Mouse (Mus musculus) spleen, adult 2 months (tissue): Measurements from ENCODE around the gene Dapp1. TPM values are rescaled to one million over a fixed set of nuclear protein-coding genes. Genes with fewer than 3 reads are reported as not detected.
"Not testable (repeated sequence)": the region's sequence is repeated elsewhere in the genome, so short reads cannot be mapped to it uniquely, and the experiment has no call there.

Experiments
- DNase-seq, 2 experiments: peaks; one replicate each; pipeline versions ENCODE4 v3.0.0 to v3.0.0-alpha.2; 2012 to 2021; ENCODE audit warnings: low spot score in 2 of 2, low read depth in 1 of 2
- H3K27ac ChIP-seq: fragments of 200-500 bp; 2 replicates; pipeline ENCODE4 v1.5.1; 2012; ENCODE audit warnings: low read length, inconsistent platforms; ENCODE audit not compliant: insufficient read depth
- H3K27me3 ChIP-seq: fragments of 200-500 bp; 2 replicates; pipeline ENCODE4 v1.6.1; 2012; ENCODE audit warnings: mild to moderate bottlenecking, moderate library complexity, low read length, inconsistent platforms; ENCODE audit not compliant: control insufficient read depth, insufficient read depth
- H3K36me3 ChIP-seq: fragments of 200-500 bp; 2 replicates; pipeline ENCODE4 v1.6.1; 2012; ENCODE audit warnings: mild to moderate bottlenecking, low read length, inconsistent platforms; ENCODE audit not compliant: control insufficient read depth, insufficient read depth
- H3K4me1 ChIP-seq: fragments of 200-500 bp; 2 replicates; pipeline ENCODE4 v1.6.1; 2011; ENCODE audit warnings: inconsistent platforms; ENCODE audit not compliant: control insufficient read depth, insufficient read depth, insufficient read length
- H3K4me3 ChIP-seq: fragments of 200-500 bp; 2 replicates; pipeline ENCODE4 v1.5.1; 2011; ENCODE audit warnings: mild to moderate bottlenecking, inconsistent platforms; ENCODE audit not compliant: insufficient read depth, insufficient read length; ENCODE audit errors: extremely low read depth
- CTCF ChIP-seq: fragments of 200-500 bp; IDR thresholded peaks from 2 replicates; pipeline ENCODE4 v1.5.1; 2011; ENCODE audit warnings: mild to moderate bottlenecking, inconsistent platforms; ENCODE audit not compliant: insufficient read depth, insufficient read length, insufficient replicate concordance; ENCODE audit errors: extremely low read depth
- POLR2A ChIP-seq: fragments of 200-500 bp; IDR thresholded peaks from 2 replicates; pipeline ENCODE4 v1.6.1; 2011; ENCODE audit warnings: low read depth, low read length, inconsistent platforms
- WGBS: fragments of 180-500 bp; shearing (Covaris S2); methylation state at CpG from one replicate; pipeline ENCODE4 v1.1.7; 2018; 5-methylcytosine and 5-hydroxymethylcytosine counted together
- polyA plus RNA-seq: library from polyadenylated mRNA; depleted of rRNA; stranded (reverse); fragments of >200 nt; gene quantifications from 2 replicates; pipeline ENCODE4 v1.2.3, GENCODE M21; 2012

The Dapp1 gene
- polyA plus RNA-seq, 1 experiment: 11.9 TPM

DNA sequence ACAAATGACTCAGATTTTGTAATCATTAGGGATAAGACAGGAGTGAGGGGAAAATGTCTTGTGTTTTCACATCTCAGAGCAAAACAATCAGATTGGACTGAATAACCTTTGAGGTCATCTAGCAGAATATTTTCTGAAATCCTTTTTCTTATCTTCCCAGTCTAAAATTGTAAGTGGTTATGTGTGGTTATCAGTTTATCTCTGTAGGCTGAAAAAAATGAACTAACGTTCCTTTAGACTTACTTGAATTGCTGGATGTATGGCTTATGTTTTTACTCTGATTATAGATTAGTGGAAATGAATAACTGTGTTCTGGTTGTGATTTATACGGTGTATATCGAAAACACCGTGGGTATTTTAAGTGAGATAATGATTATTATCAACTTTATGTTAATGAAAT is 60.8 kb downstream of the Dapp1 start:
- Histone ChIP-seq H3K4me3 (no peak overlapping the region), H3K4me1 (peaks cover 4% of the 10 kb centered on the region), H3K27me3 (no peaks in the 10 kb centered on the region), H3K36me3 (peaks cover 16% of the 10 kb centered on the region), H3K27ac (no peak overlapping the region)
- DNase-seq: no peak
- TF ChIP-seq POLR2A (no peak), CTCF (no peak)
- 87% methylated on average over 4 of the region's 4 CpGs for WGBS

DNA sequence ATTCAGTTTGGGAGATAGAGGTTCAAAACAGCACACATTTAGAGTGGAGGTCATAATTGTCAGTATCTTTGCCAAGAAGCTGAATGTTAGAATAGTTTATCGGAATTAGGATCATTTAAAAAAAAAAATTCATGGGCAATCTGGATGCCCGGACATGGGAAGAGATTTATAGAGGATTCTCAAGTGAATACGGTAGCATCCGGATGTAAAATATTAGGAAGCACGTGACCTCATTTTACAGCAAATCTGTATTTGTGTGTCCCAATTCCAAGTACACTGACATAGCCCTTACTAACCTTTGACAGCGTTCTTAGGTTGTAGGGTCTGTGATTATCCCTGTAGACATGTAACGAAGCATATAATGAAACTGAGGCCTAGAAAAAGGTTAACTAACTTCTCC is 61.9 kb downstream of the Dapp1 start:
- Histone ChIP-seq H3K4me1 (peaks cover 4% of the 10 kb centered on the region), H3K4me3 (peak overlapping the region; percentile 80; the same call in 1 of the 2 replicates), H3K27me3 (no peaks in the 10 kb centered on the region), H3K36me3 (peaks cover 16% of the 10 kb centered on the region), H3K27ac (no peak overlapping the region)
- TF ChIP-seq POLR2A: no peak
- TF ChIP-seq CTCF: no peak
- WGBS: 90% methylated on average over 7 of the region's 7 CpGs
- no peak for DNase-seq

DNA sequence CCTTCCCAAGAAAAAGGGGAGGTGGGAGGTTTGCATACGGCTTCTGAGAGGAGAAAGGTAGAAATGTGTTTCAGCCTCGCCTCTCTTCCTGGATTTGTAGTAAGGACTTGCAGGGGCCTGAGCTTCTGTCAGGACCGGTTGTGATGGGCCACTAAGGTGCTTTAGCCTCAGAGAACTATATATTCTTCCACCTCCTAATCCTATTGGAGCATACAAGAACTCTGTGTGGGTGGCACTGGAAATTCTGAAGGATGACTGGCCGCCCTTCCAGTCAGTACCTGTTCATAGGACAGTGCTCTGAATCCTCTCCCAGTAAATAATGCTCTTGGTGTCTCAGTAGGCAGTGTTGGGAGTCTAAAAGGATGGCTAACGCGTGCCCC is 62.4 kb downstream of the Dapp1 start:
- no peak for DNase-seq
- peaks cover 16% of the 10 kb centered on the region for H3K36me3 ChIP-seq
- peak overlapping the region; percentile 74; the same call in 1 of the 2 replicates for H3K27ac ChIP-seq
- peak overlapping the region; percentile 80 for H3K4me3 ChIP-seq
- peaks cover 4% of the 10 kb centered on the region for H3K4me1 ChIP-seq
- TF ChIP-seq POLR2A (no peak), CTCF (no peak)
- H3K27me3 ChIP-seq: no peaks in the 10 kb centered on the region
- 23% methylated on average over 6 of the region's 6 CpGs for WGBS

DNA sequence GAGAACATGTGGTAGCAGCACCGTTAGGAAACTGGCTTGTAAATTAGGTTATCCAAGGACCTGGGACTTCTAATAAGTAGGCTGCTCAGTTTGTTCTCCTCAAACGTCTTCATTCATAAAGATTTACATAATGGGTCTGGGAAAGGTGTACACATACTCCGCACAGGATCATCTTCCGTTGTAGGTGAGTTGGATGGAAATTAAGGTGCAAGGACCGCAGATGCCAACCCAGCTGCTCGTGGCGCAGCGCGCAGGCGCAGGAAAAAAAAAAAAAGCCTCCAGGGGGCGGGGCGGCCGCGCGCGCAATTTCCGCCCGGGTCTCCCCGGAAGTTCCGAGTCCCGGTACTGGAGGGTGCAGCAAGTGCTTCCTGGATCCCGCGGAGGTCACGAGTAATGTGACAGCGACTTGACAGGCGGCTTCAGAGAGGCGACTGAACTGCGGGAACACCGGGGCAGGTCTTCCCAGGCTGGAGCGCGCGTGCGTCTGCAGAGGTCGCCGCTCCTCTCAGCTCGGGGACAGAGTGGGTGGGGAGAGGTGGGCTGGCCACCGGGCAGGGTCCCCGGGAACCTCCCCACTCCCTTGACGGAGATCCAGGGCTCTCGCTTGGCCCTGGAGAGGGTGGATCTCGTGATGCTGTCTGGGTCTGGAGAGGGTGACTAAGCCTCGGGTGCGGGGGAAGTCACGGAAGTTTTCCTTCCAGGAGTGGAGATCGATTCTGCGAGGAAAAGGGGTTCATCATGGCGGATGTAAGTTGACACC is 63.0 kb downstream of the Dapp1 start, which contains the start of gene Lamtor3:
TSS of gene Lamtor3 (plus strand) at position 335 of the 760 bp plus-strand sequence.
- peak within 1 kb of the TSS; percentile 74 for H3K27ac ChIP-seq
- H3K27me3 ChIP-seq: no peaks in the 10 kb centered on the region
- peak; percentile 76 to 79 for DNase-seq
- peak within 1 kb of the TSS; percentile 80 for H3K4me3 ChIP-seq
- H3K4me1 ChIP-seq: peaks cover 4% of the 10 kb centered on the region
- under 1% methylated on average over 47 of the region's 47 CpGs for WGBS
- H3K36me3 ChIP-seq: peaks cover 10% of the 10 kb centered on the region
- TF ChIP-seq POLR2A (peak; percentile 39), CTCF (no peak)

DNA sequence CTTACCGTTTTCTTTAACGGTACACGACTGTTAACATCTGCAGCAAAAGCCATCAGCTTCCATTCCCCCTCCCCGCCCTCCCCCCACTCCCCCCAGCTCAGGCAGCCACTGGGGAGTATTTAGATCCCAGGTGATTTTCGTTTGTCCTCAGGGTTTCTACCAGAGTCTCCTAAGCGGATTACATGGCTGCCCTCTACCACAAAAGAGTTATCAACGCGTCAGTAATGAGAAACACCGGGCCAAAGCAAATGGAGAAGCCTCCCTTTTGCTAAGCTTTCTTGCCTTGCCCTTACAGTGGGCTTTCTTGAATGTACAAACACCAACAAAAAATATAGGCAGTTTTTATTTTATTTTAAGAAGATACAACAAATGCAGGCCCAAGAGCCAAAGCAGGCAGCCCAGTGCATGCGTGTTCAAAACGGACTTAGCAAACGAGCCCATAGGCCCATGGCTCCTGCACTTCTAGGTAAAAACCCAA is 63.6 kb downstream of the Dapp1 start:
- no peaks in the 10 kb centered on the region for H3K27me3 ChIP-seq
- 56% methylated on average over 12 of the region's 12 CpGs for WGBS
- peaks cover 4% of the 10 kb centered on the region for H3K4me1 ChIP-seq
- TF ChIP-seq CTCF (no peak), POLR2A (no peak)
- peak overlapping the region; percentile 47 for H3K4me3 ChIP-seq
- peak overlapping the region; percentile 65 for H3K27ac ChIP-seq
- no peak for DNase-seq
- peaks cover 10% of the 10 kb centered on the region for H3K36me3 ChIP-seq

DNA sequence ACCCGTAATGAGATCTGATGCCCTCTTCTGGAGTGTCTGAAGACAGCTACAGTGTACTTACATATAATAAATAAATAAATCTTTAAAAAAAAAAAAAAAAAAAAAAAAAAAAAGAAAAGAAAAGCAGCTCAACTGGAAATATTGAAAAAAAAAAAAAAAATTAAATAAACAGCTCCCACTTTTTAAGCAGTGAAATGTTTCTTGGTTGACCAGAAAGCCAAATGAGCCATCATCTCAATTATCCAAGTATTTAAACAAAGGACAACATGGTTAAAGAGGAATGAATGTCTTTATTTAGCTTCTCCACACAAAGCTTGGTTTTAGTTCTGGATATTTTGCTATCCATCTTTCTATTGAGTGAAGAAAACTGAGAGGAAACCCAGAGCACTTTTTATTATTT is 66.8 kb downstream of the Dapp1 start:
- H3K4me3 ChIP-seq, H3K27me3 ChIP-seq, H3K4me1 ChIP-seq, DNase-seq, H3K36me3 ChIP-seq, H3K27ac ChIP-seq: not testable (repeated sequence)
- WGBS: 86% methylated on average over 1 of the region's 1 CpGs

DNA sequence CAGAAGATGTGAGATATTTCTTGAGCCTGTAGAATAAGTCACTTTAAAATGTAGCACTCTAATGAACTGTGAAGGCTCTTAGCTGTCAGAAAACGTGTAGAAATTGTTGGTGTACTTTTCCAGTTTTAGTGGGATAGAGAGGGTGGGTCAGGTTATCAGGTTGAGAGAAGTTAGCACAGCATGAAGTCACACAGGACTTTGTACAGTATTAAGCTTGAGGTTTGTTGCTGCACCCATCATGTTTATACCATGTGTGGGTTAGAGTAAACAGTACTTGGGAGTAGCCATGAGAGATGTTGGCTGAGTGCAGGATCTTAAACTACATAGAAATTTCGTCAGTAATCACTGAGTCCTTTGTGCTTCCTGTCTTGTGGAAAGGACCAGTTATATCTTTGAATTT is 68.3 kb downstream of the Dapp1 start:
- peaks cover 1% of the 10 kb centered on the region; the same call in 1 of the 2 replicates for H3K36me3 ChIP-seq
- H3K27ac ChIP-seq: no peak overlapping the region
- WGBS: 78% methylated on average over 2 of the region's 2 CpGs
- no peak overlapping the region for H3K4me3 ChIP-seq
- TF ChIP-seq CTCF (no peak), POLR2A (no peak)
- peaks cover 4% of the 10 kb centered on the region for H3K4me1 ChIP-seq
- no peak for DNase-seq
- no peaks in the 10 kb centered on the region for H3K27me3 ChIP-seq
